Mouse (Mus musculus) C2C12 (cell line): ENCODE measurements around the gene Hoxb4.

ENCODE experiments used
- CEBPB ChIP-seq: IDR thresholded peaks from one replicate; pipeline ENCODE4 v1.6.1; 2011; ENCODE audit warnings: low read depth, mild to moderate bottlenecking, control low read depth, moderate library complexity
- CTCF ChIP-seq: IDR thresholded peaks from one replicate; pipeline ENCODE4 v1.5.1; 2011; ENCODE audit not compliant: control insufficient read depth, insufficient read depth, insufficient read length
- FOSL1 ChIP-seq: IDR thresholded peaks from one replicate; pipeline ENCODE4 v1.8.0; 2011; ENCODE audit warnings: mild to moderate bottlenecking, low read length; ENCODE audit not compliant: poor library complexity, insufficient read depth, severe bottlenecking
- MAX ChIP-seq: IDR thresholded peaks from one replicate; pipeline ENCODE4 v1.6.1; 2011; ENCODE audit warnings: mild to moderate bottlenecking, control low read depth
- MYOD1 ChIP-seq: IDR thresholded peaks from one replicate; pipeline ENCODE4 v1.6.1; 2011; ENCODE audit warnings: low read depth; ENCODE audit not compliant: control insufficient read depth, insufficient read length
- MYOG ChIP-seq: IDR thresholded peaks from one replicate; pipeline ENCODE4 v1.6.1; 2011; ENCODE audit not compliant: control insufficient read depth, insufficient read length; ENCODE audit errors: extremely low read depth
- USF1 ChIP-seq: IDR thresholded peaks from one replicate; pipeline ENCODE4 v1.6.1; 2011; ENCODE audit warnings: low read depth, mild to moderate bottlenecking, control low read depth, moderate library complexity

- TF ChIP-seq CTCF (no peak), CEBPB (no peak), USF1 (no peak), MAX (no peak), FOSL1 (no peak), MYOG (no peak), MYOD1 (no peak)
Measured at GRCm38 (mm10) chr11:96305505-96306182, 12.4 kb upstream of the Hoxb4 start.
